Mouse (Mus musculus) embryonic facial prominence, embryonic 10.5 days (tissue): Measurements from ENCODE around the gene March1. TPM values are rescaled to one million over a fixed set of nuclear protein-coding genes. Genes with fewer than 3 reads are reported as not detected.
"Not testable (repeated sequence)": the region's sequence is repeated elsewhere in the genome, so short reads cannot be mapped to it uniquely, and the experiment has no call there.

ENCODE experiments used
- DNase-seq: peaks from one replicate; pipeline ENCODE4 v3.0.0-alpha.2; 2017; ENCODE audit warnings: low spot score
- H3K27ac ChIP-seq: fragments of 300-500 bp; sonication (generic); replicated peaks from 2 replicates; pipeline ENCODE4 v1.5.1; 2016; ENCODE audit warnings: mild to moderate bottlenecking
- H3K27me3 ChIP-seq: fragments of 300-500 bp; sonication (generic); replicated peaks from 2 replicates; pipeline ENCODE4 v1.6.1; 2016; ENCODE audit warnings: low read depth, mild to moderate bottlenecking; ENCODE audit not compliant: poor library complexity, severe bottlenecking
- H3K36me3 ChIP-seq: fragments of 300-500 bp; sonication (generic); replicated peaks from 2 replicates; pipeline ENCODE4 v1.6.1; 2016; ENCODE audit warnings: mild to moderate bottlenecking, moderate library complexity
- H3K4me1 ChIP-seq: fragments of 300-500 bp; sonication (generic); 2 replicates; pipeline ENCODE4 v1.6.1; 2016
- H3K4me3 ChIP-seq: fragments of 300-500 bp; sonication (generic); 2 replicates; pipeline ENCODE4 v1.5.1; 2016; ENCODE audit warnings: mild to moderate bottlenecking, moderate library complexity
- H3K9me3 ChIP-seq: fragments of 300-500 bp; sonication (generic); 2 replicates; pipeline ENCODE4 v1.6.1; 2016; ENCODE audit warnings: mild to moderate bottlenecking
- WGBS: fragments of 180-500 bp; shearing (Covaris S2); methylation state at CpG from one replicate; pipeline ENCODE4 v1.1.7; 2016; 5-methylcytosine and 5-hydroxymethylcytosine counted together
- polyA plus RNA-seq: library from polyadenylated mRNA; unstranded; fragments of >200 nt; fragmentation: Nextera tagmentation; extraction: Ambion mirVana; gene quantifications from 2 replicates; pipeline ENCODE4 v1.2.1, GENCODE M21; 2016

The March1 gene
- polyA plus RNA-seq, 1 experiment from 2014 or later, result 0.51 TPM

DNA sequence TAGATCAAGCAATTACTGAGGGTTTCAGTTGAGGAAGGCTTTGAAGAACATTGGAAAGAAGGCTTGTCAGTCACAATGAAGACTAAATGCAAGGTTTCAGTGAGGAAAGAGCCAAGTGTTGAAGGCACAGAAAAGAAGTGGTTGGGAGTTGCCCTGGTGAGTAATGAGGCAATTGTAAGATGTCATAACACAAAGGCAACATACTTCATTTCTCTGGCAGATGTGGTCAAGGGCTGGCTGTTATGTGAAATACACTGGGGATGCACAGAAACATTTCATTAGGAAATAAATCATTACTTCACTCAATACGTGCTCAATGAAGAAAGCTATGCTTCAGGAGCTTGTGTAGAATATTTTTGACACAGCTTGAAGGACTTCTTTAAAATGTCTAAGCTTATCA lies 725.2 kb downstream of the March1 start:
- no peak for DNase-seq
- Histone ChIP-seq H3K4me3 (no peak overlapping the region), H3K4me1 (no peaks in the 10 kb centered on the region), H3K36me3 (no peaks in the 10 kb centered on the region), H3K9me3 (no peaks in the 10 kb centered on the region), H3K27me3 (no peaks in the 10 kb centered on the region), H3K27ac (no peak overlapping the region)
- WGBS, result 90% methylated on average over 1 of the region's 1 CpGs

DNA sequence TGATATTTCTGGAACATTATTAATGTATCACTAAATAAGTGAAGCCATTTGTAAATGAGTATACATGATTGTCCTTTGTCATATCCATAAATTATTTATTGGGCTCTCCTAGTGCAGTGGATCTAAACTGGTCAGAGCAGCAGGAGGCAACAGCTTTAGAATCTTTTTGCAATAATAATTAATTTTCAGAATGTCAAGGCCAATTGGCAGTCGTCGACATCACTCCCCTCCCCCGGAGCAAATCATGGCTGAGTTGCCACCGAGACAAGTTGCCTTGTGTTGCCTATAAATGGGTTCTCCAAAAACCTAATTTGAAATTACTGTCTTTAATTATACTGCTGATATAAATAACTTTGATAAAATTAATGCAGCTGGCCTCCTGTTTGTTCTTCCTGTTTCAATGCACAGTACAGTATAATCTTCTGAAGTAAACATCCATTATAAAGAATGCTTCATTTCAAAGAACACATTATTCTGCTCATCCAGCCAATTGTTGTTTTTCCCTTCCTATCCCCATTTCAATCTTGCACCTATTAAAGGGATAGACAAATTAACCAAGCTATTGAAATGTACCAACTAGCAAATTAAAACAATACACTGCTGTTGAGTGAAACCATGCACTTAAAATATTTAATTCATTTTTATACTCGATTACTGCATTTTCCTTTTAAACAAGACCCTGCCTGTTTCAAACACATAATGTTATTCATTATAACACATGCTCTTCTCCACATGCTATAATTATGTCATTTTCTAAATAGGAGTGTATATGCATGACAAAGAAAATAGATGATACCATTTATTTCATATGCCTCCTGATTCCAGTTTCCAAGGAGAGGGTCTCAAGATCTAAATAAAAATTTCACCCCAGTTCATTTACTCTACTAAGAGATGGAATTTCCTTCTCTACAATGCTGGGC lies 745.4 kb downstream of the March1 start:
- H3K9me3 ChIP-seq, result no peaks in the 10 kb centered on the region
- H3K27ac ChIP-seq, result no peak overlapping the region
- H3K27me3 ChIP-seq, result no peaks in the 10 kb centered on the region
- WGBS, result 83% methylated on average over 5 of the region's 5 CpGs
- no peaks in the 10 kb centered on the region for H3K36me3 ChIP-seq
- no peak overlapping the region for H3K4me3 ChIP-seq
- H3K4me1 ChIP-seq, result no peaks in the 10 kb centered on the region
- no peak for DNase-seq

DNA sequence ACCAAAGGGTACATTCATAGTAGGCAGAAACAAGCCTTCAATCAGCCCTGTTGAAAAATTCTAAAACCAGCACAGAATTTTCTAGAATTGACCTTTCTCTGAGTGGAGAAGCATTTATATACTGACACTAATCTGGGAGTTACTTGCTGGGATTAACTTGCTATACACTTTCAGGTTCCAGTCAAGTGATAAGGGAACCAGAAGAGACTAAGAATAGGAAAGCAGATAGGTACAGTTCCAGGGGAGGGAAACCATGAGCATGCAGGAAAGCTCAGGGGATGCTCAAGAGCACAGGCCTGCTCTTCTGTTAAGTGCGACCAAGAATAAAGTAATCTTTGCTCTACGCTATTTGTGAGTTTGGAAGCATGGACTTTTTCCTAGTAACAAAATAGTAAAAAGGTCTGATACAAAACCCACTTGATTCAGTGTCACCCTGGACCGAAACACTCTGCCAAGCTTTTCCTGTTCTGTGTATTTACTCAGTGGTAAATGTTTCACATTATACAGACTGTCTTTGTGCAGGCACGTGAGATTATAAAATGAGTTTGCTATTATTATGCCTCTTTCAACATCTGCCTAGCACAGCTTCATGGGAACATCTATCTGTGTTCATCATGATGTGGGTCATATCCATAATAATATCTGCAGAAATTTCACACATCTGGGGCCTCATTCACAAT lies 766.1 kb downstream of the March1 start:
- H3K27me3 ChIP-seq, result no peaks in the 10 kb centered on the region
- no peaks in the 10 kb centered on the region for H3K9me3 ChIP-seq
- no peak for DNase-seq
- no peak overlapping the region for H3K27ac ChIP-seq
- H3K36me3 ChIP-seq, result no peaks in the 10 kb centered on the region
- WGBS, result 90% methylated on average over 4 of the region's 4 CpGs
- H3K4me1 ChIP-seq, result no peaks in the 10 kb centered on the region
- H3K4me3 ChIP-seq, result no peak overlapping the region

DNA sequence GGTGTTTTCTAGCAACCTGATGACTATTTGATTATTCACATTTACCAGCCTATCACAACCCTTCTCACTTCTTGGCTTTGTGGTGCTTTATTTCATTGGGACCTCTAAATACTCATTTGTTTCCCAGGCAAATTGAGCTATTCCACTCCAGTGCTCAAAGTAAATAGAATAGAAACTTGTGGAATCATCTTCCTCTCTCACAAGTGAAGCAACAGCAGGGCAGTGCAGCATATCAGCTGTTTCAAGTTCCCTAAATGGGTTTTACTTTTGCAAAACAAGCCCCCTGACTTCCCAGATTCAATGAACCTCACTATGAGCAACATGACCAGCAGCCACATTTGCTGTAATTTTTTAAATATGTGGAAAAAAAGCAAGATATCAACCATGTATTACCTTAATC lies 768.3 kb downstream of the March1 start:
- Histone ChIP-seq H3K9me3 (no peaks in the 10 kb centered on the region), H3K36me3 (no peaks in the 10 kb centered on the region), H3K27ac (no peak overlapping the region), H3K4me3 (no peak overlapping the region), H3K4me1 (no peaks in the 10 kb centered on the region), H3K27me3 (no peaks in the 10 kb centered on the region)
- no peak for DNase-seq

DNA sequence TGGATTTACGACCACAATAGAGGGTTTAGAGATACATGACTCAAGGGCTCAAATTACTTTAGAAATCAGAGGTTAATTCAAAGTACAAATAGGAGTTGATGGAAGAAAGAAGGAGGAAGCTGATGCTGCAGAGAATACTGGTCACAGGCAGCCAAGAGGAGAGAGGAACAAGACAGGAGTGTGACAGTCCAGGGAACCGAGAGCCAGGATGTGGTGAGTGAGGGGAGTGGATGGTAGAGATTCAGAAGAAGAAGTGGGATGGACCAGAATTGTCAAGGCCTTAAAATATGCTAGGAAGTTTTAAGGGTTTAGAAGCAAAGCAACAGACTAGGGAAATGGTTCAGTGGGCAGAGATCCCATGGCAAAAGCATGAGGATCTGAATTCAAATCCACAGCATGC lies 771.0 kb downstream of the March1 start:
- 85% methylated on average over 2 of the region's 2 CpGs for WGBS
- Histone ChIP-seq H3K27ac (no peak overlapping the region), H3K27me3 (no peaks in the 10 kb centered on the region), H3K4me1 (no peaks in the 10 kb centered on the region), H3K4me3 (no peak overlapping the region), H3K9me3 (no peaks in the 10 kb centered on the region), H3K36me3 (no peaks in the 10 kb centered on the region)
- DNase-seq, result no peak

DNA sequence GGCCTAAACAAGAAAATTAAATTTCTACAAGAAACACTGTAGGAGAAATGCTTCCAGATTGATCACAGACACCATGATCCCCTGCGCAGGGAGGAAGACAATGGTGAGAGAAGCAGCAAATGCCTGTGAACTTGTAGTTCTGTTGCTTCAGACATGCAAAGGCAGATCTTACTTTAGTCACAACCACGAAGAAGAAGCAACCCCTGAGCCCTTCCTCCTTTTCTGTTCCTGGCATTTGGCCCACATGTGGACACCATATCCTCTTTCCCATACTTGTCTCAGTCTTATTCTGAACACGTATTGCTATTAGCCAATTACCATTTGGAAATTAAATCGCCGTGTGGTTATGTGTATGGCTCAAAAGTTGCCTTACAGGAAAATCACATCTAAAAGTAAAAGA lies 773.9 kb downstream of the March1 start:
- WGBS, result 88% methylated on average over 5 of the region's 5 CpGs
- Histone ChIP-seq H3K4me1 (no peaks in the 10 kb centered on the region), H3K9me3 (no peaks in the 10 kb centered on the region), H3K27me3 (no peaks in the 10 kb centered on the region), H3K27ac (no peak overlapping the region), H3K4me3 (no peak overlapping the region), H3K36me3 (no peaks in the 10 kb centered on the region)
- DNase-seq, result no peak

DNA sequence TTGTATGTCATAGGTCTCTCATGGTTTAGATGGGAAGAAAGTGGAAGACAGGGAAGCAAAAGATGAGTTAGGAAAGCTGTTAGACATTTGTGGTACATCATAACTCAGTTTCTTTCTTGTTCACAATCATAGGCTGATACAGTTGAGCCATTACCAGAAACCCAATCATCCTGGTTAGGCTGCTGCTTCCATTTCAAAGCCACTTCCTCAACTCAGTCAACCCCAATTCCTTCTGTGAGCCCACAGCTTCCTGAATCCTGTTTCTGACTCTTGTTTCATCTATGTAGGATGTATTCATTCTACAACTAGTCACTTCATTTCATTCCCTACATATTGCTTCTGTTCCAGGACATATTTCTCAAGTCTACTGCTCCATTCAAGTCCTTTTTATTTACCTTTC lies 775.2 kb downstream of the March1 start:
- no peaks in the 10 kb centered on the region for H3K27me3 ChIP-seq
- H3K4me1 ChIP-seq, result no peaks in the 10 kb centered on the region
- no peak overlapping the region for H3K27ac ChIP-seq
- no peaks in the 10 kb centered on the region for H3K36me3 ChIP-seq
- DNase-seq, result no peak
- no peaks in the 10 kb centered on the region for H3K9me3 ChIP-seq
- H3K4me3 ChIP-seq, result no peak overlapping the region

DNA sequence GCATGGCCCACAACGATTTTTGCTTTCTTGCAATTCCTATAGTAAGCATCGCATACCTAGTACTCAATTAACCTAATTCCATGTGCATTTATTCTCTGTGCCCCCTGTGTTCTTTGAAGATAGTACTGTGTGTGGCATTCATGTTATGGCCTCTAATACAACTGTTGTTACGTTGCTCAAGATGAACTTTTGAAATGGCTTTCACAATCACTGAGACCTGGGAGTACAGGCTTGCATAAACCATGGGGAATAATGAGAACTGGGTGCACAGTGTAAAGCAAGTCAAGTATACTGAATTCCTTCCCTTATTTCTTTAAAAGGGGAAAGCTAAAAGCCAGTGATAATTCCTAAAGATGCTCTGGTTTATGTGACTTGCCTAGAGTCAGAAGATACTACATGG lies 776.4 kb downstream of the March1 start:
- no peaks in the 10 kb centered on the region for H3K36me3 ChIP-seq
- H3K4me1 ChIP-seq, result no peaks in the 10 kb centered on the region
- H3K9me3 ChIP-seq, result no peaks in the 10 kb centered on the region
- no peak overlapping the region for H3K27ac ChIP-seq
- DNase-seq, result no peak
- H3K27me3 ChIP-seq, result no peaks in the 10 kb centered on the region
- no peak overlapping the region for H3K4me3 ChIP-seq
- 82% methylated on average over 3 of the region's 3 CpGs for WGBS

DNA sequence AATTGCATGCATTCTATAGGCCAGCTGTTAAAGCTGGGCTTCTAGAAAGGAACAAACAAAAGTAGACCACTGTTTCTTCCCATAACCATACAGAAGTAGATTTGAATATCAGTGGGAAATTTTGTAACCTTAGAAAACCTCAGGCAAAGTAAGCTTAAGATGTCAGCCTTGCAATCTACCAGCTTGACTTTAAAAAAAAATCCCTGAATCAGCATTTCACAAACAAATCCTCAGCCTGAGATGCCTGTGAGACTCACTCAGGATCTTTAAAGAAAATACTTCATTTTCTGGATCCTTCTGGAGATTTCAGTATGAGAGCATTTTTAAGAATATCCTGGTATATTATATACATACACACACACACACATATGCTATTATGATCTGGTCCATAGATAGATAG lies 780.1 kb downstream of the March1 start:
- no peak overlapping the region for H3K27ac ChIP-seq
- no peaks in the 10 kb centered on the region for H3K27me3 ChIP-seq
- no peaks in the 10 kb centered on the region for H3K4me1 ChIP-seq
- H3K4me3 ChIP-seq, result no peak overlapping the region
- DNase-seq, result no peak
- H3K36me3 ChIP-seq, result no peaks in the 10 kb centered on the region
- H3K9me3 ChIP-seq, result no peaks in the 10 kb centered on the region

DNA sequence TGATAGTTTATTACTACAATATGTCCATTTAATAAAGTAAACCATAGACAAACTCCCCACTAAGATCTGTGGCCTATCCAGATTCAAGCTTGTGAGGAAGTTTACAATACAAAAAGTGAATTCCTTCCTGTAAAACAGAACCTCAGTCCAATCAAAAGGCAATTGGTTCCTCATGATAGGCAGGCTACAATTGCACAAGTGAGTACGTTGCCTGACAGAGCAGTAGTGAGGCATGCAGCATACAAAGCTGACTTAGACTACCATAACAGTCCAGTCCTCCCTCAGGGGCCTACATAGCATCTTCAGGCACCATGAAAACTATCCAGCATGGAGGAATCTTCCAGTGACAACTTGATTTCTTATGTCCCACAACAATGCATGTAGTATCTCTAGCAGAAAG lies 782.4 kb downstream of the March1 start:
- Histone ChIP-seq H3K27me3 (no peaks in the 10 kb centered on the region), H3K9me3 (no peaks in the 10 kb centered on the region), H3K36me3 (no peaks in the 10 kb centered on the region), H3K4me1 (no peaks in the 10 kb centered on the region), H3K4me3 (no peak overlapping the region), H3K27ac (no peak overlapping the region)
- WGBS, result 86% methylated on average over 1 of the region's 1 CpGs
- DNase-seq, result no peak

DNA sequence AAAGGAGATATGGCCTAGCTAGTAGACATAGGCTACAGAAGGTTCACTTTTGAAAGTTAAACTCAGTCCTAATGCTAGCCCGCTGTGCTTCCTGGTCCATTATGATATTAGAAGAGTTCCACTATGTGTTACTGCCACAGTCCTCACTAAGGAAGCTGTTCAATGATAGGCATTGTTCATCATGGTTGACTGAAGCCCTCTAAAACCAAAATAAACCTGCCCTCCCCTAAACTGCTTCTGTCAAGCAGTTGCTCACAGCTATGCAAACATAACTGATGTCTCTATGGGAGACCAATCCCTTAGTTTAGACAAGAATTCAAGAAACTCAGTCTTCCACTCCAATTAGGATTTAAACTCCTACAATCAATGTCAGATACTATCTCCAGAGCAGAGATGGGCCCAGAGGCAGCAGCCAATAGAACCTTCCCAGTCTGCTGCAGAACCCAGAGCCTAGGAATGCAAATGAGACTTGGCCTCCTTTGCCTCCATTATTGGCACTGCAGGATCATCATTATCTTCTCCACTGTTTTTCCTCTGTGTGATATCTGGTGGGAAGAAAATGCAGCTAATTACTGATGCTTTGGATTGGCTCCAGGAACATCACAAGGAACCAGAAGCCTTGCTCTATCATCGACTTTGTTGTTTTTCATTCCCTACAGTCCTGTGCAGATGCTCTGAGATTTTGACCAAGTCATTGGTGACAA lies 787.2 kb downstream of the March1 start:
- WGBS, result 80% methylated on average over 2 of the region's 2 CpGs
- no peaks in the 10 kb centered on the region for H3K27me3 ChIP-seq
- no peaks in the 10 kb centered on the region for H3K9me3 ChIP-seq
- no peak overlapping the region for H3K4me3 ChIP-seq
- no peaks in the 10 kb centered on the region for H3K36me3 ChIP-seq
- no peak overlapping the region for H3K27ac ChIP-seq
- no peaks in the 10 kb centered on the region for H3K4me1 ChIP-seq
- DNase-seq, result no peak

DNA sequence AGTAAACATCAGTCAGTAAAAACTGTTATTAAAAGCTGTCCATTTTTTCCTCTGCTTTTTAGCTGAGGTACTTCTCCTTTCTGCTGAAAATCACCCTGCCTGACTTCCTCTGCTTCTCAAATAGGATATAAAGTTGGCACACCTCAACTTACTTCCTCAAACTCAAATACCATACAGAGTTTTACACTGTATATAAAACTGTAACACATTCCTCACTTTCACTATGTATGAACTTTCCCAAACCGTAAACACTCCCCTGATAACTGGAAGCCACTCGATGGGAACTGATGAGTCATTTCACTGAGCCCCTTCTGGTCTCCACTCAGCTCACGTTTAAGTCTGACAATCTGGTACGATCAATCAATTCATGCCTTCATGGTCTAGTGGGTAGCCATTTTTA lies 788.1 kb downstream of the March1 start:
- WGBS, result 80% methylated on average over 4 of the region's 4 CpGs

More for the DNA sequence above, 788.1 kb downstream of the March1 start:
- H3K4me1 ChIP-seq, H3K36me3 ChIP-seq, H3K4me3 ChIP-seq, H3K9me3 ChIP-seq, H3K27me3 ChIP-seq, DNase-seq, H3K27ac ChIP-seq: not testable (repeated sequence)
